Mouse (Mus musculus): Measurements from ENCODE around the gene Ftcd.

DNA sequence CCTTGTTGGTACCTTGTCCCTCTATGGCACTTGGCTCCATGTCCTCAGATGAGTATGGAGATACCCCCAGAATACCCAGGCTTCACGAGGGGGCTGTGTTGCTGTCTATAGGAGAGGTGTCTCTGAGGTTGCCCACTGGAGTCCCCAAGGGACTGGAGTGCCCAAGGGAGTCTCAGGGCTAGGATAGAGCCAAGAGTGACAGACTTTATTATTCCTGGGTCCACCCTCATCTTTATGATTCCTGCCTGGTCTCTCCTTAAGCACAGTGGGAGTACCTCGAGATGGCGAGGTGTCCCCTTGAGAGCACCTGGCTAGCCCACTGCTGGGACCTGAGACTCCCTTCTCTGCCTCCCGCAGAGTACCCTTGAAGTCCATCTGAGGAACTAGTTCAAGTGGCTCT lies 47.0 kb downstream of the Ftcd start:
- TF ChIP-seq CTCF (IDR thresholded peaks at IDR 0.05; ENCODE audit: low read depth, low read length) (no peak), POLR2A (IDR thresholded peaks at IDR 0.05; ENCODE audit: borderline replicate concordance, low read depth, low read length) (no peak)
